In genomic region chr13:24920333-24920977, GRCm38 (mm10) we compare ENCODE assay signal across 8 mouse cellular contexts. TPM values are rescaled to one million over a fixed set of nuclear protein-coding genes. Genes with fewer than 3 reads are reported as not detected.
A peak's percentile ranks its signal among the peaks of the same experiment; 100 is the strongest.
DNase-seq lines count a peak whose midpoint lies in the region; ATAC-seq and TF ChIP-seq lines count a peak whose summit lies in the region.

No protein-coding gene starts in this region.

- no peak overlapping the region for H3K9ac ChIP-seq in forebrain, embryonic 13.5 days
- H3K9ac ChIP-seq in limb, embryonic 13.5 days: no peak overlapping the region
- H3K9ac ChIP-seq in midbrain, postnatal 0 days (replicated peaks; ENCODE audit: low read length, poor library complexity, severe bottlenecking): no peak overlapping the region

- no peaks in the 10 kb centered on the region for H3K9me3 ChIP-seq in forebrain, embryonic 13.5 days (replicated peaks)
- H3K9me3 ChIP-seq in limb, embryonic 13.5 days: no peaks in the 10 kb centered on the region
- H3K9me3 ChIP-seq in midbrain, postnatal 0 days (ENCODE audit: low read length): no peaks in the 10 kb centered on the region

- DNase-seq in spleen, adult 2 months (ENCODE audit: low read depth in 1 of 2, low spot score in 2 of 2): peak; percentile 43 to 45
- DNase-seq in spleen, adult 12 weeks (ENCODE audit: low spot score): no peak
- DNase-seq in brain, adult 2 months (ENCODE audit: low read depth, low spot score): peak; percentile 82
- peak; percentile 88 for DNase-seq in midbrain, postnatal 0 days (ENCODE audit: low spot score)
- DNase-seq in thymus, adult 2 months: peak; percentile 64

- no peaks in the 10 kb centered on the region for H3K27me3 ChIP-seq in spleen, adult 2 months (ENCODE audit: control insufficient read depth, insufficient read depth, low read length)
- H3K27me3 ChIP-seq in forebrain, embryonic 13.5 days: no peaks in the 10 kb centered on the region
- no peaks in the 10 kb centered on the region for H3K27me3 ChIP-seq in limb, embryonic 13.5 days
- no peaks in the 10 kb centered on the region for H3K27me3 ChIP-seq in midbrain, postnatal 0 days (ENCODE audit: insufficient read depth, low read length)
- no peaks in the 10 kb centered on the region for H3K27me3 ChIP-seq in thymus, adult 2 months (ENCODE audit: control insufficient read depth, insufficient read depth, low read length)

- no peak for TF ChIP-seq POLR2A in spleen, adult 2 months (IDR thresholded peaks at IDR 0.05; ENCODE audit: low read depth, low read length)
- TF ChIP-seq POLR2A in thymus, adult 2 months (IDR thresholded peaks at IDR 0.05; ENCODE audit: control insufficient read depth, extremely low read depth, insufficient read depth, low read length, poor library complexity): no peak

- no peaks in the 10 kb centered on the region; the same call in 1 of the 2 replicates for H3K4me1 ChIP-seq in spleen, adult 2 months (ENCODE audit: control insufficient read depth, insufficient read depth, insufficient read length)
- H3K4me1 ChIP-seq in forebrain, embryonic 13.5 days: no peaks in the 10 kb centered on the region
- no peaks in the 10 kb centered on the region for H3K4me1 ChIP-seq in limb, embryonic 13.5 days
- H3K4me1 ChIP-seq in midbrain, postnatal 0 days (ENCODE audit: insufficient read depth, low read length): no peaks in the 10 kb centered on the region
- H3K4me1 ChIP-seq in thymus, adult 2 months (replicated peaks; ENCODE audit: control insufficient read depth, insufficient read depth, low read length): peaks cover 5% of the 10 kb centered on the region

- peak; percentile 60; the same call in 1 of the 2 replicates for TF ChIP-seq CTCF in spleen, adult 2 months (IDR thresholded peaks at IDR 0.05; ENCODE audit: extremely low read depth, insufficient read depth, insufficient read length, insufficient replicate concordance)
- TF ChIP-seq CTCF in midbrain, postnatal 0 days (IDR thresholded peaks at IDR 0.05): peak; percentile 87
- TF ChIP-seq CTCF in thymus, adult 2 months (IDR thresholded peaks at IDR 0.05; ENCODE audit: borderline replicate concordance, control insufficient read depth, extremely low read depth, insufficient read depth, low read length, poor library complexity): no peak

- peak; percentile 86 for ATAC-seq in forebrain, embryonic 13.5 days
- ATAC-seq in inflammation-experienced regulatory T-cells, adult 6 months: peak; percentile 86
- ATAC-seq in limb, embryonic 13.5 days (ENCODE audit: low FRiP score, low read depth): peak; percentile 81
- ATAC-seq in midbrain, postnatal 0 days (ENCODE audit: low FRiP score): peak; percentile 87

- H3K4me2 ChIP-seq in forebrain, embryonic 13.5 days: no peak overlapping the region
- no peak overlapping the region for H3K4me2 ChIP-seq in limb, embryonic 13.5 days (replicated peaks)
- no peak overlapping the region for H3K4me2 ChIP-seq in midbrain, postnatal 0 days (ENCODE audit: low read depth, low read length, poor library complexity, severe bottlenecking)

- H3K27ac ChIP-seq in spleen, adult 2 months (ENCODE audit: insufficient read depth, low read length): no peak overlapping the region
- H3K27ac ChIP-seq in forebrain, embryonic 13.5 days: no peak overlapping the region
- no peak overlapping the region for H3K27ac ChIP-seq in limb, embryonic 13.5 days
- H3K27ac ChIP-seq in midbrain, postnatal 0 days (ENCODE audit: low read depth, low read length): no peak overlapping the region
- H3K27ac ChIP-seq in thymus, adult 2 months (ENCODE audit: control insufficient read depth, insufficient read depth, low read length): no peak overlapping the region

- no peaks in the 10 kb centered on the region for H3K36me3 ChIP-seq in spleen, adult 2 months (ENCODE audit: control insufficient read depth, insufficient read depth, low read length)
- peaks cover 40% of the 10 kb centered on the region for H3K36me3 ChIP-seq in forebrain, embryonic 13.5 days (ENCODE audit: poor library complexity, severe bottlenecking)
- peaks cover 51% of the 10 kb centered on the region for H3K36me3 ChIP-seq in limb, embryonic 13.5 days
- peaks cover 52% of the 10 kb centered on the region for H3K36me3 ChIP-seq in midbrain, postnatal 0 days (ENCODE audit: insufficient read depth, low read length)
- no peaks in the 10 kb centered on the region for H3K36me3 ChIP-seq in thymus, adult 2 months (ENCODE audit: control insufficient read depth, insufficient read depth, low read length)

- WGBS in spleen, adult 2 months: 21% methylated on average over 5 of the region's 5 CpGs
- 35% methylated on average over 5 of the region's 5 CpGs for WGBS in forebrain, embryonic 13.5 days
- WGBS in limb, embryonic 13.5 days: 30% methylated on average over 5 of the region's 5 CpGs
- 27% methylated on average over 5 of the region's 5 CpGs for WGBS in midbrain, postnatal 0 days
- WGBS in thymus, adult 2 months: 26% methylated on average over 5 of the region's 5 CpGs

- H3K4me3 ChIP-seq in spleen, adult 2 months (ENCODE audit: extremely low read depth, insufficient read depth, insufficient read length): no peak overlapping the region
- H3K4me3 ChIP-seq in forebrain, embryonic 13.5 days: no peak overlapping the region
- no peak overlapping the region for H3K4me3 ChIP-seq in limb, embryonic 13.5 days
- no peak overlapping the region for H3K4me3 ChIP-seq in midbrain, postnatal 0 days (ENCODE audit: low read depth, low read length)
- H3K4me3 ChIP-seq in thymus, adult 2 months (ENCODE audit: control insufficient read depth, insufficient read depth, low read length): no peak overlapping the region

RNA-seq across cellular contexts. Expression of gene Aldh5a1, which starts 17.0 kb away (rescaled TPM):
- 0.50 and 0.55 TPM in 2 replicates for polyA plus RNA-seq in spleen, adult 2 months (2012; rRNA removed)
- 6.2 and 7.5 TPM in 2 replicates for polyA plus RNA-seq in forebrain, embryonic 13.5 days (2015; fragmentation: Nextera tagmentation; extraction: Ambion mirVana)
- polyA plus RNA-seq in inflammation-experienced regulatory T-cells, adult 6 months (2017; shearing (Covaris generic)): under 1 TPM; 0.11 to 0.68 (median 0.57) TPM
- polyA plus RNA-seq in limb, embryonic 13.5 days (2015; fragmentation: Nextera tagmentation; extraction: Ambion mirVana): 4.0 and 4.9 TPM in 2 replicates
- 45.8 and 53.8 TPM in 2 replicates for total RNA-seq in midbrain, postnatal 0 days (2014; rRNA removed)
- polyA plus RNA-seq in midbrain, postnatal 0 days (2015; fragmentation: Nextera tagmentation; extraction: Ambion mirVana): 14.6 and 15.4 TPM in 2 replicates
- 1.3 and 1.4 TPM in 2 replicates for polyA plus RNA-seq in thymus, adult 2 months (2012; rRNA removed)

RNA-seq across cellular contexts. Expression of gene Gpld1, which starts 22.5 kb away (rescaled TPM):
- polyA plus RNA-seq in spleen, adult 2 months (2012; rRNA removed): 0.11 and 0.13 TPM in 2 replicates
- 0.27 and 0.47 TPM in 2 replicates for polyA plus RNA-seq in forebrain, embryonic 13.5 days (2015; fragmentation: Nextera tagmentation; extraction: Ambion mirVana)
- 1 to 10 TPM; 1.0 to 3.3 (median 1.9) TPM for polyA plus RNA-seq in inflammation-experienced regulatory T-cells, adult 6 months (2017; shearing (Covaris generic))
- 0.65 and 0.88 TPM in 2 replicates for polyA plus RNA-seq in limb, embryonic 13.5 days (2015; fragmentation: Nextera tagmentation; extraction: Ambion mirVana)
- 5.5 and 6.3 TPM in 2 replicates for total RNA-seq in midbrain, postnatal 0 days (2014; rRNA removed)
- 2.6 and 3.8 TPM in 2 replicates for polyA plus RNA-seq in midbrain, postnatal 0 days (2015; fragmentation: Nextera tagmentation; extraction: Ambion mirVana)
- polyA plus RNA-seq in thymus, adult 2 months (2012; rRNA removed): 0.47 and 1.0 TPM in 2 replicates
